Mouse (Mus musculus) neural tube, embryonic 12.5 days (tissue): ENCODE measurements around the gene Rsph9. TPM values are rescaled to one million over a fixed set of nuclear protein-coding genes. Genes with fewer than 3 reads are reported as not detected.

ENCODE experiments used
- ATAC-seq: fragments of 200-750 bp; cut with Nextera tagmentation; 2 replicates; pipeline ENCODE4 v1.8.0; 2017; ENCODE audit warnings: low read depth, mild to moderate bottlenecking, moderate TSS enrichment, moderate library complexity; ENCODE audit not compliant: low FRiP score
- H3K27ac ChIP-seq: fragments of 300-500 bp; sonication (generic); 2 replicates; pipeline ENCODE4 v1.5.1; 2016
- H3K27me3 ChIP-seq: fragments of 300-500 bp; sonication (generic); replicated peaks from 2 replicates; pipeline ENCODE4 v1.6.1; 2016; ENCODE audit warnings: mild to moderate bottlenecking
- H3K36me3 ChIP-seq: fragments of 300-500 bp; sonication (generic); 2 replicates; pipeline ENCODE4 v1.6.1; 2016; ENCODE audit warnings: mild to moderate bottlenecking
- H3K4me1 ChIP-seq: fragments of 300-500 bp; sonication (generic); 2 replicates; pipeline ENCODE4 v1.6.1; 2016
- H3K4me2 ChIP-seq: fragments of 300-500 bp; sonication (generic); replicated peaks from 2 replicates; pipeline ENCODE4 v1.6.1; 2016; ENCODE audit warnings: mild to moderate bottlenecking
- H3K4me3 ChIP-seq: fragments of 300-500 bp; sonication (generic); 2 replicates; pipeline ENCODE4 v1.5.1; 2016
- H3K9ac ChIP-seq: fragments of 300-500 bp; sonication (generic); 2 replicates; pipeline ENCODE4 v1.6.1; 2016; ENCODE audit warnings: mild to moderate bottlenecking
- H3K9me3 ChIP-seq: fragments of 300-500 bp; sonication (generic); 2 replicates; pipeline ENCODE4 v1.6.1; 2016; ENCODE audit warnings: mild to moderate bottlenecking
- WGBS: fragments of 180-500 bp; shearing (Covaris S2); methylation state at CpG from one replicate; pipeline ENCODE4 v1.1.7; 2016; 5-methylcytosine and 5-hydroxymethylcytosine counted together
- polyA plus RNA-seq: library from polyadenylated mRNA; unstranded; fragments of >200 nt; fragmentation: Nextera tagmentation; extraction: Ambion mirVana; gene quantifications from 2 replicates; pipeline ENCODE4 v1.2.1, GENCODE M21; 2016

The Rsph9 gene
- polyA plus RNA-seq, 1 experiment from 2014 or later = 12.6 TPM

GRCm38 (mm10) chr17:46162551-46162950 lies 18.5 kb upstream of the Rsph9 start:
- Histone ChIP-seq H3K4me2 (peak overlapping the region; percentile 74; the same call in 1 of the 2 replicates), H3K4me1 (peaks cover 26% of the 10 kb centered on the region), H3K27ac (no peak overlapping the region), H3K36me3 (peaks cover 39% of the 10 kb centered on the region), H3K9ac (no peak overlapping the region), H3K27me3 (no peaks in the 10 kb centered on the region), H3K4me3 (no peak overlapping the region), H3K9me3 (no peaks in the 10 kb centered on the region)
- ATAC-seq = no peak
- WGBS = 92% methylated on average over 7 of the region's 7 CpGs

GRCm38 (mm10) chr17:46161710-46162109 lies 17.7 kb upstream of the Rsph9 start:
- Histone ChIP-seq H3K27me3 (no peaks in the 10 kb centered on the region), H3K4me3 (peak overlapping the region; percentile 82), H3K4me1 (peaks cover 26% of the 10 kb centered on the region), H3K36me3 (peaks cover 30% of the 10 kb centered on the region), H3K9me3 (no peaks in the 10 kb centered on the region), H3K4me2 (peak overlapping the region; percentile 74), H3K27ac (no peak overlapping the region), H3K9ac (peak overlapping the region; percentile 81)
- 52% methylated on average over 9 of the region's 9 CpGs for WGBS
- ATAC-seq = no peak

GRCm38 (mm10) chr17:46161179-46161578 lies 17.2 kb upstream of the Rsph9 start:
- no peaks in the 10 kb centered on the region for H3K9me3 ChIP-seq
- peaks cover 25% of the 10 kb centered on the region for H3K36me3 ChIP-seq
- peak overlapping the region; percentile 81 for H3K9ac ChIP-seq
- ATAC-seq = peak; percentile 34
- peak overlapping the region; percentile 34; the same call in 1 of the 2 replicates for H3K27ac ChIP-seq
- H3K27me3 ChIP-seq = no peaks in the 10 kb centered on the region
- peaks cover 26% of the 10 kb centered on the region for H3K4me1 ChIP-seq
- peak overlapping the region; percentile 82 for H3K4me3 ChIP-seq
- peak overlapping the region; percentile 74 for H3K4me2 ChIP-seq
- WGBS = under 1% methylated on average over 19 of the region's 19 CpGs

- under 1% methylated on average over 23 of the region's 23 CpGs for WGBS
- H3K27me3 ChIP-seq = no peaks in the 10 kb centered on the region
- H3K4me1 ChIP-seq = peaks cover 26% of the 10 kb centered on the region
- H3K27ac ChIP-seq = peak within 1 kb of the TSS; percentile 34; the same call in 1 of the 2 replicates
- peak within 1 kb of the TSS; percentile 82 for H3K4me3 ChIP-seq
- H3K9ac ChIP-seq = peak within 1 kb of the TSS; percentile 81
- ATAC-seq = peak; percentile 98
- peaks cover 20% of the 10 kb centered on the region for H3K36me3 ChIP-seq
- H3K9me3 ChIP-seq = no peaks in the 10 kb centered on the region
- H3K4me2 ChIP-seq = peak within 1 kb of the TSS; percentile 74
Observed at GRCm38 (mm10) chr17:46160686-46161085, 16.7 kb upstream of the Rsph9 start, which contains the start of gene Gtpbp2. Gene Gtpbp2, plus strand, starts transcription at chr17:46161032.

- Histone ChIP-seq H3K27me3 (no peaks in the 10 kb centered on the region), H3K4me2 (peak overlapping the region; percentile 74), H3K27ac (peak overlapping the region; percentile 10; the same call in 1 of the 2 replicates), H3K4me1 (peaks cover 26% of the 10 kb centered on the region), H3K9me3 (no peaks in the 10 kb centered on the region), H3K36me3 (peaks cover 15% of the 10 kb centered on the region), H3K9ac (peak overlapping the region; percentile 42; the same call in 1 of the 2 replicates), H3K4me3 (peak overlapping the region; percentile 82)
- peak; percentile 79 for ATAC-seq
- under 1% methylated on average over 16 of the region's 16 CpGs for WGBS
Observed at GRCm38 (mm10) chr17:46160090-46160662, 16.2 kb upstream of the Rsph9 start.

GRCm38 (mm10) chr17:46159236-46159635 lies 15.2 kb upstream of the Rsph9 start:
- ATAC-seq = no peak
- Histone ChIP-seq H3K4me3 (no peak overlapping the region), H3K9ac (no peak overlapping the region), H3K36me3 (peaks cover 7% of the 10 kb centered on the region; the same call in 1 of the 2 replicates), H3K4me2 (no peak overlapping the region; the same call in 1 of the 2 replicates), H3K27me3 (no peaks in the 10 kb centered on the region), H3K27ac (no peak overlapping the region), H3K9me3 (no peaks in the 10 kb centered on the region), H3K4me1 (peaks cover 26% of the 10 kb centered on the region)
- 61% methylated on average over 2 of the region's 2 CpGs for WGBS

GRCm38 (mm10) chr17:46157131-46157530 lies 13.1 kb upstream of the Rsph9 start:
- 86% methylated on average over 8 of the region's 8 CpGs for WGBS
- ATAC-seq = no peak
- Histone ChIP-seq H3K27me3 (no peaks in the 10 kb centered on the region), H3K36me3 (no peaks in the 10 kb centered on the region), H3K9me3 (no peaks in the 10 kb centered on the region), H3K4me2 (no peak overlapping the region), H3K4me1 (peaks cover 26% of the 10 kb centered on the region), H3K27ac (no peak overlapping the region), H3K9ac (no peak overlapping the region), H3K4me3 (no peak overlapping the region)

GRCm38 (mm10) chr17:46156680-46157079 lies 12.7 kb upstream of the Rsph9 start:
- H3K9me3 ChIP-seq = no peaks in the 10 kb centered on the region
- peaks cover under 1% of the 10 kb centered on the region; the same call in 1 of the 2 replicates for H3K36me3 ChIP-seq
- H3K27ac ChIP-seq = no peak overlapping the region
- no peak overlapping the region for H3K4me3 ChIP-seq
- H3K9ac ChIP-seq = no peak overlapping the region
- ATAC-seq = no peak
- H3K4me2 ChIP-seq = no peak overlapping the region
- H3K4me1 ChIP-seq = peaks cover 22% of the 10 kb centered on the region
- 91% methylated on average over 5 of the region's 5 CpGs for WGBS
- no peaks in the 10 kb centered on the region for H3K27me3 ChIP-seq

GRCm38 (mm10) chr17:46154336-46154735 lies 10.3 kb upstream of the Rsph9 start:
- Histone ChIP-seq H3K27me3 (no peaks in the 10 kb centered on the region), H3K36me3 (peaks cover 8% of the 10 kb centered on the region; the same call in 1 of the 2 replicates), H3K9ac (no peak overlapping the region), H3K4me3 (no peak overlapping the region), H3K4me2 (no peak overlapping the region), H3K27ac (no peak overlapping the region), H3K9me3 (no peaks in the 10 kb centered on the region), H3K4me1 (peaks cover 12% of the 10 kb centered on the region)
- no peak for ATAC-seq
- WGBS = 97% methylated on average over 3 of the region's 3 CpGs

- Histone ChIP-seq H3K4me2 (peak within 1 kb of the TSS; percentile 87), H3K9ac (peak within 1 kb of the TSS; percentile 73), H3K9me3 (no peaks in the 10 kb centered on the region), H3K36me3 (peaks cover 19% of the 10 kb centered on the region), H3K27ac (no peak within 1 kb of the TSS), H3K4me3 (peak within 1 kb of the TSS; percentile 53), H3K4me1 (peaks cover 12% of the 10 kb centered on the region), H3K27me3 (no peaks in the 10 kb centered on the region)
- WGBS = 8% methylated on average over 33 of the region's 33 CpGs
- ATAC-seq = peak; percentile 92
Observed at GRCm38 (mm10) chr17:46152847-46153782, 9.1 kb upstream of the Rsph9 start, which contains the start of gene Mad2l1bp. Gene Mad2l1bp, minus strand, starts transcription at chr17:46153553.

- H3K9me3 ChIP-seq = no peaks in the 10 kb centered on the region
- no peak overlapping the region for H3K4me3 ChIP-seq
- no peaks in the 10 kb centered on the region for H3K36me3 ChIP-seq
- H3K4me1 ChIP-seq = peaks cover 13% of the 10 kb centered on the region; the same call in 1 of the 2 replicates
- no peak overlapping the region for H3K27ac ChIP-seq
- no peak overlapping the region for H3K4me2 ChIP-seq
- H3K9ac ChIP-seq = no peak overlapping the region
- no peaks in the 10 kb centered on the region for H3K27me3 ChIP-seq
- no peak for ATAC-seq
- 92% methylated on average over 3 of the region's 3 CpGs for WGBS
Observed at GRCm38 (mm10) chr17:46139872-46140271, 4.1 kb downstream of the Rsph9 start.
